Mouse (Mus musculus) heart, postnatal 14 days (tissue): ENCODE data around the gene Jak3. TPM values are rescaled to one million over a fixed set of nuclear protein-coding genes. Genes with fewer than 3 reads are reported as not detected.
"Not testable (repeated sequence)": the region's sequence is repeated elsewhere in the genome, so short reads cannot be mapped to it uniquely, and the experiment has no call there.

Experiments used
- DNase-seq, 2 experiments: peaks; one replicate each; pipeline ENCODE4 v3.0.0; 2021 to 2022
- intact Hi-C: fragments of 180-260 bp; cut with DNase I; formaldehyde crosslinking; loops from one replicate; pipeline ENCODE4 v1.15.1; 2025
- microRNA-seq, 2 experiments: library from miRNA; unstranded; fragments of <30 nt; microRNA quantifications; one replicate each; pipeline ENCODE4 v1.2.0; 2021 to 2022
- total RNA-seq, 2 experiments: library from RNA; stranded (reverse); gene quantifications; 2 replicates each; pipeline ENCODE4 v1.2.3; 2021

The Jak3 gene
- total RNA-seq, 2 experiments from 2014 or later, result 11.7 to 13.3 TPM

DNA sequence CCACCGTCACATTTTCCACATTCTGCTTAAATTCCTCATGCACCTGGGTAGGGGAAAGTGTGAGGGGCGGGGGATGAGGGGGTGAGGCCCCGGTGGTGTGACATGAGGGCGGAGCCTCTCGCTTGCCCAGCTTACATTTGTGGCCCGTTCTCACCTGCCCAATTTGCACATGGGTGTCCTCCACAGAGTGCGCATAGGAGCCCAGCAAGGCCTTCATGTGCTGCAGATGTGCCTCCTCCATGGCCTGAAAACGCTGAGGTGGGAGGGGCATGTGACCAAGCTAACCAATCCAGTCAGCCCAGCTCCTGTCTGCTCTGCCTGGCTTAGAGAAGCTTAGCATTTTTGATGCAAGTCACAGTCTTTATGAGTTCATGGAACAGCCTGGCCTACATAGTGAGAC is 39.4 kb downstream of the Jak3 start:
- intact Hi-C loops, result no loop called here
- DNase-seq, result no peak

DNA sequence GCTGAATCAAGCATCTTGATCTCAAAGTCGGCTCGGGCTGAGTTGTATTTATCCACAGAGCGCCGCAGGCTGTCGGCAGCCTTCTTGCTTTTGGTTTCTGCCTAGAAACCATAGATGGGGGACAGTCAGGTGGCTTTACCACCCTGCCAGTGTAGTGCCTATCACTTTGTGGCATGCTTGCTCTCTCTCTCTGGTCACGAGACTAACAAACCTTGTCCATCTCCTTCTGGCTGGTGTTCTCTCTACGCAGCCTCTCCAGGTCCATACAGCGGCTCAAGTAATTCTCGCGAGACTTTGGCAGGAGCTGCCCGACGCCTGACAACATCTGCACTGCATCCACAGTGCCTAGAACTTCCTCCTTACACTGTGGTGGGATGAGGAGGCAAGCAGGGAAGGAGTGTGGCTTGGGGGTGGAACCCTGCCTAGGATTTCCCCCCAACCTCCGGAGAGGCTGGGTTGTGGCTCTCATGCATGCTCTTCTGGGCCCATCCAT is 40.5 kb downstream of the Jak3 start:
- DNase-seq, result no peak
- intact Hi-C loops, result no loop called here

DNA sequence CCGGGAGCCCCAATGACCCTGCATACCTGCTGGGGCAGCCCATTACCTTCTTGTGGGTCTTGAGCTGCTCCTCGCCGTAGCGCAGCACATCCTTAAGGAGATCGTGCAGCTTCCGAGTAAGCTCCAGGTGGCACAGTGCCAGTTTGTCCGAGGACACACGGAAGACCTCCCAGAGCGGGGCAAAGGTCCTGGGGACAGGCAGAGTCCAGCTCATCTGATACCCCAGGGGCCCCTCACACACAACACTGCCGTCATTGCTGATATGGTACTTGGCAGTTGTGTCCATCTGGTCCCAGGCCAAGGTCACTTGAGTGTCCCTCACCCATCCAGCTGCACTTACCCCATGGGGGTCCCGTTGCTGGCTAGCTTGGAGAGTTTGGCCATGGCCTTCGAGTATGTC is 41.0 kb downstream of the Jak3 start:
- DNase-seq, result no peak
- intact Hi-C loops, result no loop called here

DNA sequence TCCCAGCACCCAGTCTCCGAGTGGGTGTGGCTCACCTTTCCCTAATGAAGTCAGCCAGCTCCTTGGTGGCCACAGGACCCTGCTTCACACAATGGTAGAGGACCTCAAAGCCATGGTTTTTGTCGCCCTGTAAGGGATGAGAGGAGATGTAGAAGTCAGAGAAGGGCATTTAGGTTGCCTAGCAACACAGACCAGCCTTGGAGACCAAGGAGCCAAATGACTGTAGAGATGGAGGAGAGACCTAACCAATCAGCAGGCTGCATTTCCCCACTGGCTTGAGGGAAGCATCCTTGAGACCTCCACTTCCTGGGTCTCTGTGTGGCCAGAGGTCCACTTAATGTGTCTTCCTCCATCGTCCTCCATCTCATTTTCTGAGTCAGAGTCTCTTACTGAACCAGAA is 42.2 kb downstream of the Jak3 start:
- no peak for DNase-seq
- intact Hi-C loops, result no loop called here

DNA sequence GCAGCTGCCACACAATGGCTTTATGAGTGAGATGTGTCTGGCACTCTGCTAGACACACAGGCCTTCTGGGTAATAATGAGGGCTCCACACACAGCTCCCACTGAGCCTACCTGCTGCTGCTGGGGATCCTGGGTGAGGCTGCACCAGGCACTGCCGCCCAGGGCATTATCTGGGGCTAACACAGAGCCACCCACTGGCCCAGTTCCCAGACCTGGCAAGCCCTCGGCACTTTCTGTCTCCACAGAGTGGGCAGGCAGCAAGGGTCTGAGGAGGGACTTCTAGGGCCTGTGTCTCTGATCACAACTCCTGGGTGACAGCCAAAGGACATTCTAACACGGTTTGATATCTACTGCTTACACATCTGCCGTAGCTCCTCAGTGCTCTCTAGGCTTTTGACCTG is 43.1 kb downstream of the Jak3 start:
- intact Hi-C loops, result no loop called here
- DNase-seq, result peak; percentile 59 to 70

DNA sequence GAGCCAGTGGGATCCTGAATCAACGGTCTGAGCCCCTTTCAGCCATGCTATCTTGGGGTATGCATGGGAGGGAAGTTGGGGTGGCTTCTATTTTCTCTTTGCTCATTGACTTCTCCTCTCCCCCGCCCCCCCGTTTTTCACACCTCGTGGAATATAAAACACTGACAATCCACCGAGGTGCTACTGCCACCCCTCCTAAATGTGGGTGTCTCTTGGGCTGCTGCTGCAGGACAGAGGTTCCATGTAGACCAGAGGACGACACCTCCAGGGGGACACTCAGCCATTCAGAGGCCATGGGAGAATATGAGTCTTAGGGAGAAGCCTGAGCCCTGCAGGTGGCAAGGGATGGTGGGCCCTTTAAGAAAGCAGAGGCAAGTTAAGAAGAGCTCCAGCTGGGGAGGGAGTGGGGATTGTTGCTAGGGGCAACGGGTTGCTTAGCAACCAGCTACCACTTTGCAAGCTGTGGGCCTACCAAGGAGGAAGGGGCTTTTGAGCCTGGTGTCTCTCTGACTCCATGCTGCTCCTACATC is 43.9 kb downstream of the Jak3 start:
- intact Hi-C loops, result no loop called here
- no peak for DNase-seq

DNA sequence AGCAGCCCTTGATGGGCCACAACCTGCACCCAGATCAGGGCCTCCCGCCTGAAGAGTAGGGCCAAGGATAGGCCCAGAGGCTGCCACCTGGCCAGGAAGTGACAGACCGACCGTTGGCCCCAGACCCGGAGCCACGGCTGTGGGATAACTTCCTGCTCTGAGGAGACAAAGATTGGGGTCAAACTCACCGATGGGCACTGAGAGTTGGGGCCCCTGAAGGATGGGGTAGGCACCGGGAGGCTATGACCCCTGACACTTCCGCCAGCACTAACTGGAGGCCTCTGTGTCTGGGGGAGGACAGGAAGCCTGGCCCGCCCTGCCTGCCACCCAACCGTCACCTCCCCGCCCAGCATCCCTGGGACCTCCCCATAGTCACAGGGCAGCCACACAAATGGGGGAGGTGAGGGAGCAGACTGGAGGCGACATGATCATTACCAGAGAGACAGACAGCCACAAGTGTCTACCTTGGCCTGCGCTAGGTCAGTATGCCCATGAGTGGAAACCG is 47.0 kb downstream of the Jak3 start:
- intact Hi-C loops, result no loop called here
- no peak for DNase-seq

DNA sequence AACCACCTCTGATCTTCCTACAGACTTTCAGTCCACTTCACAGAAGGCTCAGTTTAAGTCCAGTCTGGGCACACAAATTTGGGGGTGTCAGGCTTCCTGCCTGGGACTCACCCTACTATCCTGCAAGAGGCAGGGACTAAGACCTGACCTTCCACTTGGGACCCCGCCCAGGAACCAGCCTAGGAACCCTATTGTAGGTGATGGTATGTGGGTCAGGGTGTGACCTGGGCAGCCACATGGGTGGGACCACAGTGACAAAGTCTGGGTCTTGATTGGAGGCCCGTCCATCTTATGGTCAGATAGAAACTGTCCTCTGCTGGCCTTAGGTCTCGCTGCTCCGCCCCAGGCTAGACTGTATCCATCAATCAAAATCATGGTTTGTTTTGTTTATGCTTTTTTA is 48.3 kb downstream of the Jak3 start:
- no peak for DNase-seq
- intact Hi-C loops, result no loop called here

DNA sequence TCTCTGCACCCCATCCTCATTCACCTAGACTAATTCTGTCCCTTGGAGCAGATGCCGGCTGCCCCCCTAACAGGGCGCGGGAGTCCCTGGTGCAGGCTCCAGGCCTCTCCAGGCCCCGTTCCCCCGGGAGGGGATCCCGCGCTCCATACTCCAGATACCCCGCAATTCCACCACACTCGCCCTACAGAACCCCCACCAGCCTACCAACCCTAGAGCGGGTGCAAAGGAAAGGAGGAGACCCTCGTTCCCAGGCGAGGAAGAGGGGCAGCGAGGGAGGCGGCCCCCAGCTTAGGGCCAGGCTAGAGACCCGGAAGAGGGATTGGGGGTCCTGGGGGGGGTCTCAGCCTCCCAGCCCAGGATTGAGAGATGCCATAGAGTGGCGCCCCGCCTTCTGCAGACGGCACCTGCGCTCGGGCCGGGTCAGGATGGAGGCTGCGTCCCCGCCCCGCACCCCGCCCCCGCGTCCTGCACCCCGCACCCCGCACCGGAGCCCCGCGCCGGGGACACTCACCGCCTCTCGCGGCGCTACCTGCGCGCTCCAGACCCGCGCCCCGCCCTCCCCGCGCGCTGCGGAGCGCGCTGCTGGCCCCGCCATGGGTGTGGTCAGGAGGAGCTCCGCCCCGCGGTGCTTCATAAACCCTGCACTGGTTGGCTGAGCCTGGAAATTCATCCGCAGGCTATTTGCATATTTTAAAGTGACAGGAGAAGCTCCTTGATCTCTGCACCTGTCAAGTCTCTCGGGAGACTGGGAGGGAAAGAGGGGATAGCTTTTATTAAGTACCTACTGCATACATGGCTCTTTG is 49.2 kb downstream of the Jak3 start, which contains the start of gene Fcho1:
Fcho1 (minus strand) TSS at position 595 of the 803 bp plus-strand sequence.
- intact Hi-C loops, result no loop called here
- peak; percentile 61 to 73 for DNase-seq

DNA sequence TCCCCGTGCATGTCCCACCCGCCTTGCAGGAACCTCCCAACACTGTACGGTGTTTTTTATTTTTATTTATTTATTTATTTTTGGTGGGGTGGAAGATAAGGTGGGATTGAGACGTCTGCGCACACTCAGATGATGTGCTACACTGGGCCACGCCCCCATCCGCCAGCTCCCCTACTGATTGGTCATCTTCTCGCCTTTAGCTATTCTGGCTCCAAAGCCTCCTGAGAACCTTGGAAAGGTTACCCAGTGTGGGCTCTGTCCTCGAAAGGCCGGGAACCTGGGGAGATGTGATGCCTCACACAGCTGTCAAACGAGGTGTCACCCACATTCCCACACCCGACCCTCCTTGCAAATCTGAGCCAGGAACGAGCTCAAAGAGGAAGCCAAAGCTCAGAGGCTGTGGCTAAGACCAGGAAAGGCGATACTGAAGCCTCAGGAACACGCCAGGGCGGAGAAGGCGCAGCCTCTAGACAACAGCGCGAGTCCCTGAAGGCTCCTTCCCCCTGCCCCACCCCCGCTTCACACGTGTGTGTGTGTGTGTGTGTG is 52.2 kb downstream of the Jak3 start:
- DNase-seq, result no peak
- intact Hi-C loops, result no loop called here

DNA sequence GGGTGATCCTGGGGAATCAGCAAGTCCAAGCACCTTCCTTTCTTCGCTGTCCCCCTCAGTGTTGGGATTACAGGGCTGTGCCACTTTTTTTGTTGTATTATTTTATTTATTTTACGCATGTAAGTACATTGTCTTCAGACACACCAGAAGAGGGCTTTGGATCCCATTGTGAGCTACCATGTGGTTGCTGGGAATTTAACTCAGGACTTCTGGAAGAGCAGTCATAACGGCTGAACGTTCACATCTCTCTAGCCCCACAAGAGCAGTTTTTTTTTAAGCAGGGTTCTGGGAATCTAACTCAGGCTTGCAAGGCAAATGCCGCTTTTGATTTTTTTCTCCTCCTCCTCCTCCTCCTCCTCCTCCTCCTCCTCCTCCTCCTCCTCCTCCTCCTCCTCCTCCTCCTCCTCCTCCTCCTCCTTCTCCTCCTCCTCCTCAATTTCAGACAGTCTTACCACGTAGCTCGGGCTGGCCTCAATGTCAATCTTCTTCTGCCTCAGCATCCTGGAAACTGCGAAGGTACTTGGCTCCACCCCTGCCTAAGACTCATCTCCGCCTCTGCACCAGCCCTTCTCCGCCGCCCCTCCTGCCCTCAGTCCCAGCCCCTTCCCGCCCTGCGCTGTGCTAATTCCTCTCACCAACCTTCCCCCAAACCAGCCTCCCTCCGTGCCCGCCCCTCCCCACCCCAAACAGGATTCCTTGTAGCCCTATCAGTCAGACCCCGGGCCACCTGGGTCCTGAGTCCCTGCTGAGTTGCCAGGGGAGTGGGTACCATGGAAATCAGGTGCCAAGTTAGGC is 52.9 kb downstream of the Jak3 start:
- intact Hi-C loops, result no loop called here
- DNase-seq, result no peak

DNA sequence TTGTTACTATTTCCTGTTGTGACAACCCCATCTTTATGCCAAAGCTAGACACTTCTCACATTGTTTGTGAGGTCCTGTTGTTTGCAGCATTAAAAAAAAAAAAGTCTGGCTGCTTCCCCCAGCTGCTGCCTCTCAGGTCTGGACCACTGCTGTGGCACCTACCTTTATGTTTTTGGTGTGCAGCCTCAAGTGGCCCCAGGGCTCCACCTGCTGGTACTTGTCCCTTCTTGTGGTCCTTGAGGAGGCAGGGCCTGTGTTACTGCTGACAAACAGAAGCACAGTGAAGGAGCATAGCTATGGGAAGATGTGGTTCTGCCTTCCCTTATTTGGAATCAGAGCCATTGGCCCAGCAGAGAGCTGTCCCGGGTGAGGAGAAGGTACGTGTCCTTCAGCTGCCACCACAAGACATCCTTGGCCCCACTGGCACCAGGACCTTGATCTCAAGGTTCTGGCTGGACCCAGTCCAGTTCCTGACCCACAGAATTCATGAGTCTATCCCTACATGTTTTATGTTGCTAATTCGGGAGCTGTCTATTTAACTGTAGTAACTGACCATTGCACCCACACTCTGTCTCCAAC is 55.6 kb downstream of the Jak3 start:
- intact Hi-C loops, result loop anchor here (2.0 kb wide), 1 partner anchor 23 kb away; no protein-coding TSS in a partner anchor
- peak; percentile 57 to 67 for DNase-seq

DNA sequence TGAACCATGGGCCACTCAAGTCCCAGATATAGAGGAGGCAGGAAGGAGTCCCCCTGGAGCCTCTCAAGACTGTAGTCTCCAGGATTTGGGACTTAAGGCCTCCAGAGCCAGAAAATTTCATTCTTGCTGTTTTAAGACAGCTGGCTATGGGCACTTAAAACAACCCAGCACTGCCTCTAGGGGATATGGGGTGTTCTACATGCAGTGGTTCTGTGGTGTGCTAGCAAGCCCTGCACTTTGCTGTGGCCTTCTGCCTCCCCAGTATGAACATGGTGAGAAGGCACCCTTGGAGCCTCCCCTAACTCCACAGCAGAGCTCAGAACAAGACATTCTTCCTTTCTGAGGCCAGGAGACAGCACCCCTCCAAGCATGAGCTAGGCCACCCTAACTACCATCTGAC is 62.2 kb downstream of the Jak3 start:
- intact Hi-C loops, result loop anchor here (5.0 kb wide), 1 partner anchor 456 kb away; no protein-coding TSS in a partner anchor

More for the DNA sequence above, 62.2 kb downstream of the Jak3 start:
- not testable (repeated sequence) for DNase-seq

Small RNAs within 50 kb of the gene (microRNA-seq; reads per million reads assigned to microRNA genes)
- gene Mir6769b, result 0.81 to 33.6 reads per million in 2 experiments

Other genes starting within 250 kb of the Jak3 start
- 10 to 100 TPM; 29.1 to 31.9 TPM for gene Abhd8, start 212.6 kb upstream of the Jak3 start, total RNA-seq
- 100 to 1,000 TPM; 111 to 124 TPM for gene Mrpl34, start 211.3 kb upstream of the Jak3 start, total RNA-seq
- gene Dda1, start 207.1 kb upstream of the Jak3 start, total RNA-seq, result 10 to 100 TPM; 33.5 to 36.4 TPM
- 10 to 100 TPM; 16.6 to 18.4 TPM for gene Ano8, start 190.3 kb upstream of the Jak3 start, total RNA-seq
- 10 to 100 TPM; 16.4 to 18.7 TPM for gene Gtpbp3, start 188.2 kb upstream of the Jak3 start, total RNA-seq
- gene Plvap, start 164.5 kb upstream of the Jak3 start, total RNA-seq, result 10 to 100 TPM; 19.3 to 26.2 TPM
- under 1 TPM in 1 of 2 experiments, not detected in 1; 0.12 TPM for gene Ccdc194, start 150.6 kb upstream of the Jak3 start, total RNA-seq
- 10 to 100 TPM; 12.3 to 16.5 TPM for gene Bst2, start 138.8 kb upstream of the Jak3 start, total RNA-seq
- 10 to 100 TPM; 28.8 to 29.7 TPM for gene Mvb12a, start 133.4 kb upstream of the Jak3 start, total RNA-seq
- gene Tmem221, start 117.4 kb upstream of the Jak3 start, total RNA-seq, result under 1 TPM; 0.17 to 0.22 TPM
- under 1 TPM; 0.10 to 0.17 TPM for gene Nxnl1, start 109.7 kb upstream of the Jak3 start, total RNA-seq
- 100 to 1,000 TPM; 127 to 151 TPM for gene Slc27a1, start 107.4 kb upstream of the Jak3 start, total RNA-seq
- 10 to 100 TPM; 72.9 to 74.2 TPM for gene Pgls, start 84.1 kb upstream of the Jak3 start, total RNA-seq
- gene Fam129c, start 78.6 kb upstream of the Jak3 start, total RNA-seq, result 1 to 10 TPM; 1.6 to 2.7 TPM
- 10 to 100 TPM; 44.1 TPM for gene Colgalt1, start 65.3 kb upstream of the Jak3 start, total RNA-seq
- 1 to 10 TPM in 1 of 2 experiments, under 1 TPM in 1; 0.93 to 1.1 TPM for gene Unc13a, start 4.5 kb upstream of the Jak3 start, total RNA-seq
- 1 to 10 TPM; 5.0 to 7.0 TPM for gene Insl3, start 12.9 kb downstream of the Jak3 start, total RNA-seq
- 10 to 100 TPM in 1 of 2 experiments, 1 to 10 TPM in 1; 9.4 to 11.4 TPM for gene B3gnt3, start 25.5 kb downstream of the Jak3 start, total RNA-seq
- gene Fcho1, start 49.4 kb downstream of the Jak3 start, total RNA-seq, result 1 to 10 TPM; 1.4 to 5.7 TPM
- 1 to 10 TPM; 6.4 to 7.2 TPM for gene Zfp709, start 205.7 kb downstream of the Jak3 start, total RNA-seq
- 1 to 10 TPM; 3.6 to 4.0 TPM for gene Zfp882, start 232.3 kb downstream of the Jak3 start, total RNA-seq
- 10 to 100 TPM; 25.9 to 29.0 TPM for gene Zfp617, start 232.3 kb downstream of the Jak3 start, total RNA-seq